Mouse (Mus musculus): ENCODE data around the gene Rabgef1. TPM values are rescaled to one million over a fixed set of nuclear protein-coding genes. Genes with fewer than 3 reads are reported as not detected.

Rabgef1 gene
- polyA plus RNA-seq, 1 experiment from 2014 or later = 25.5 TPM

DNA sequence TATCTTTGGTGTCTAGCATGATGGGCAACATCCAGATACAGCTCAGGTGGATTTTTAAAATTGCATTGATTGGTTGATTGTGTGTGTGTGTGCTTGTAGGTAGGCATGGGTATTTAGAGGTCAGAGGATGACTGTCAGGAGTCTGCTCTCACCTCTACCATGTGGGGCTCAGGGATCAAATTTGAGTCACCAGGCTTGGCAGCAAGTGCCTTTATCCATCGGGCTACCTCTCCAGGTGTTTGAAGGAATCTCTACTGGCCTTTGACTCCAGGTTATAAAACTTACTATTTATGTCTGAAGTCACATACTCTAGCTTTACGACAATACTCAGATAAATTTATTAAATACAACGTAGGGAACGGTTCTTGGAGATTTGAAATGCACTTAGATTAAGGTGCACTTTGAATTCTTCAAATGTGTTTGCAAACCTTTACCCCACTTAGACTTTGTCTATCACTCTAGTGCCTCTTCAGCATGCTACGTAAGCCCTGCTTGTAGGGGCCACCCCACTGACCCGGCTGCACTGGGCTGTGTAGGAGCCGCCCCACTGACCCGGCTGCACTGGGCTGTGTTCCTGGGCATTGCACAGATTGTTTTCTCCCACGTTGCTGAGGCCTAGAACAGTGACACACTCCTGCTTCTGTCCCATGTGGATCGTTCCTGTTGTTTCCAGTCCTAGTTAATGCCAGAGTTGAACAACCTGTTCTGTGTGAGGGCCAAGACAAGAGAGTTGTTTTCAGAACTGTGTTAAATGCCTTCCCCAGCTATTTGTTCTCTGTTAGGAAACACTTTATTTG lies 28.8 kb downstream of the Rabgef1 start:
- H3K27me3 ChIP-seq (ENCODE audit: insufficient read depth, poor library complexity, severe bottlenecking) = no peaks in the 10 kb centered on the region
- no peak for DNase-seq (ENCODE audit: low spot score)
- WGBS = 85% methylated on average over 10 of the region's 10 CpGs
- no peaks in the 10 kb centered on the region for H3K9me3 ChIP-seq
- no peak overlapping the region for H3K4me3 ChIP-seq
- peaks cover 21% of the 10 kb centered on the region for H3K4me1 ChIP-seq
- H3K27ac ChIP-seq = no peak overlapping the region
- H3K36me3 ChIP-seq = peaks cover 50% of the 10 kb centered on the region

DNA sequence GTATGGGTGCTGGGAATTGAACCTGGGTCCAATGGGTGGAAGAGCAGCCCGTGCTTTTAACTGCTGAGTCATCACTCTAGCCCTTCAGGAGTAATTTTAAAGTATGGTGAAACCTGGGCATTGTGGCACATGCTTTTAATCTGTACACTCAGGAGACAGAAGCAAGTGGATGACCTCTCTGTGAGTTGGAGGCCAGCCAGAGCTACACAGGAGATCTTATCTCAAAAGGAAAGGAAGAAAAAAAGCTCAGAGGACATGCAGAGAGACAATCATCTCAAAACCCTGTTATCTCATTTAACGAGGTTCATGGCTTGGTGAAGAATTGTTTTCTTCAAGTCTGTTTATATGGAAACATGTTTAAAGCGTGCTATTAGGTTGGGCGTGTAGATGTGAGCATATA lies 32.4 kb downstream of the Rabgef1 start:
- Histone ChIP-seq H3K27ac (no peak overlapping the region), H3K4me3 (no peak overlapping the region), H3K9me3 (no peaks in the 10 kb centered on the region), H3K4me1 (no peaks in the 10 kb centered on the region), H3K27me3 (ENCODE audit: insufficient read depth, poor library complexity, severe bottlenecking) (no peaks in the 10 kb centered on the region), H3K36me3 (peaks cover 55% of the 10 kb centered on the region)
- DNase-seq (ENCODE audit: low spot score) = no peak
- 80% methylated on average over 4 of the region's 4 CpGs for WGBS

DNA sequence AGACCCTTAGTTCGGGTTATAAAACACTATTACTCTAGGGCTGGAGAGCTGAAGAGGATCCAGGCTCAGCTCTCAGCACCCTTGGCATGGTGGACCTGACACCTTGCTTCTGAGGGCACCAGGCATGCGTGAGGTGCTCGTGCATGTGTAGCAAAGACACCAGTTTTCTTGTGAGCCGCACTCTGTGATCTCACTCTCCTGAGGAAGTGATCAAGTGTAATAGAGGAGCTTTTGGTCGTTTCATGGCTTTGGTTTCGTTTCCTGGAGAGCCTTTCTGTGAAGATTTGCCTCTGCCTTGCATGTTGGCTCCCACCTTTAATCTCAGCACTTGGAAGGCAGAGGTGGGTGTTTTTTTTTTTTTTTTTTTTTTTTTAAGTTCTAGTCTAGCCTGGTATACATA lies 33.0 kb downstream of the Rabgef1 start:
- Histone ChIP-seq H3K4me1 (no peaks in the 10 kb centered on the region), H3K9me3 (no peaks in the 10 kb centered on the region), H3K4me3 (no peak overlapping the region), H3K27me3 (ENCODE audit: insufficient read depth, poor library complexity, severe bottlenecking) (no peaks in the 10 kb centered on the region), H3K36me3 (peaks cover 55% of the 10 kb centered on the region), H3K27ac (no peak overlapping the region)
- 86% methylated on average over 6 of the region's 6 CpGs for WGBS
- DNase-seq (ENCODE audit: low spot score) = no peak

DNA sequence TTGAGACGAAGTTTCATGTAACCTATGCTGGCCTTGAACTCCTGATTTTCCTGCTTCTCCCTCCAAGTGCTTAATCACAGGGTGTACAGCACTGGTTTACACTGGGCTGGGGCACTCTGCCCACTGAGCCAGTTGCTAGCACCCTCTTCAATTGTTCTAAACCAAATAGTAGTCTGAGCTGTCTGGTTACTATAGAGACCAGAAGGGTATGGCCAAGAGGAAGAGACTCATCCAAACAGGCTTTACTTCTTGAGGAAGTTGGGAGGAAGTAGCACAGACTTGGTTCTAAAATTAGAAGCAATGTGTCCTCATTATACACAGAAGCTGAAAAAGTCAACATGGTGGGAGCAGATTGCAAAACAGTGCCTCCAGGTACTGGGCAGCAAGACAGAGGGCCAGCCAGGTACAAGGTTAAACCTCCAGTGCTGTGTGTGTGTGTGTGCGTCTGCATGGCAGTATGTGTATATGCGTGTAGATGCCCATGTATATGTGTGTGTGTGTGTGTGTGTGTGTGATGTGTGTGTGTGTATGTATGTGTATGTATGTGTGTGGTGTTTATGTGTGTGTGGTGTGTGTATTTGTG lies 33.9 kb downstream of the Rabgef1 start:
- peaks cover 63% of the 10 kb centered on the region for H3K36me3 ChIP-seq
- no peak for DNase-seq (ENCODE audit: low spot score)
- H3K27me3 ChIP-seq (ENCODE audit: insufficient read depth, poor library complexity, severe bottlenecking) = no peaks in the 10 kb centered on the region
- no peak overlapping the region for H3K27ac ChIP-seq
- no peaks in the 10 kb centered on the region for H3K4me1 ChIP-seq
- 92% methylated on average over 3 of the region's 3 CpGs for WGBS
- no peak overlapping the region for H3K4me3 ChIP-seq
- H3K9me3 ChIP-seq = no peaks in the 10 kb centered on the region

DNA sequence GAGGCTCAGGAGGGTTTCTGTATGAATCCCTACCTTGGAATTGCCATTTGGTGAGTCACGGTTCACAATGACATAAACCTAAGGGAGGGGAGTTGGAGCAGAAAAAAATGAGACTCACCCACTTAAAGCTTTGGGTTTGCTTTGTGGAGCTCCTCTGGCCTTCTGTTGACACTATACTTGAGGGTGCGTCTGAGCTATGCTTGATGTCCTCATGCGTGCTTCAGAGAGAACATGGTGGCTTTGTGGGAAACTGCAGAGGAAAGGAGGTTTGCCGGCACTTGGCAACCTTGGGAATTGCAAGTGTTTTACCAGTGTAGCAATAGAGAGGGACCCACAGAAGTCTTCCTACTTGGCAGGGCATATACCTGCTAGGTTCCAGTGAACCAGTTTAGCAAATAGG lies 35.7 kb downstream of the Rabgef1 start:
- Histone ChIP-seq H3K36me3 (peaks cover 69% of the 10 kb centered on the region), H3K27ac (no peak overlapping the region), H3K27me3 (ENCODE audit: insufficient read depth, poor library complexity, severe bottlenecking) (no peaks in the 10 kb centered on the region), H3K4me3 (no peak overlapping the region), H3K4me1 (no peaks in the 10 kb centered on the region), H3K9me3 (no peaks in the 10 kb centered on the region)
- no peak for DNase-seq (ENCODE audit: low spot score)
- WGBS = 93% methylated on average over 4 of the region's 4 CpGs

DNA sequence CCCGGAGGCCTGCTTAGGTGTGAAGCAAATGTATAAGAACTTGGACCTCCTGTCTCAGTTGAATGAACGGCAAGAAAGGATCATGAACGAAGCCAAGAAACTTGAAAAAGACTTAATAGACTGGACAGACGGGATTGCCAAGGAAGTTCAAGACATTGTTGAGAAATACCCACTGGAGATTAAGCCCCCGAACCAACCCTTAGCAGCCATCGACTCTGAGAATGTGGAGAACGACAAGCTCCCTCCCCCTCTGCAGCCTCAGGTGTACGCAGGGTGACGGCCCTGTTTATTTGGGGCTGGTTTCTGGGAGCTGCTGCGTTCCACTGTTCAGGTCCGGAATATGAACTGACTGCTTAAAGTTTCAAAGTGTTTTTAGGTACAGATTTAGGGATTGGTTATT lies 41.4 kb downstream of the Rabgef1 start:
- Histone ChIP-seq H3K36me3 (peaks cover 68% of the 10 kb centered on the region), H3K4me1 (no peaks in the 10 kb centered on the region), H3K27ac (no peak overlapping the region), H3K4me3 (no peak overlapping the region), H3K9me3 (no peaks in the 10 kb centered on the region), H3K27me3 (ENCODE audit: insufficient read depth, poor library complexity, severe bottlenecking) (no peaks in the 10 kb centered on the region)
- no peak for DNase-seq (ENCODE audit: low spot score)
- WGBS = 92% methylated on average over 11 of the region's 11 CpGs

DNA sequence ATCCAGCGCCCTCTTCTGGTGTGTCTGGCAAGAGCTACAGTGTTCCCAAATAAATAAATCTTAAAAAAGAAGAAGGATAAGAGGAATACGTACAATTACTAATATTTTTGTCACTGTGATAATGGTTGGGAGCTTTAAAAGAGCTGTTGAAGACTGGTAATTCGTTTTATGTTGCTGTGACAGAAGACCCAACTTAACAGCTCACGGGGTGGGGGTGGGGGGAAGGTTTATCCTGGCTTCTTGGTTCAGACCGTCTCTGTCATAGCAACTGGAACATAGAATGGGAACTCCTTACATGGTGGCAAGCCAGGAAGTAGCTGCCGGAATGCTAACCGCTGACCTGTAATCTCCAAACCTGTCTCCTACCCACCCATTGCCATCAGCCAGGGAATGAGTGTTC lies 45.2 kb downstream of the Rabgef1 start, which contains the start of gene Tmem248:
Gene Tmem248, plus strand, starts transcription at position 301 of the 400 bp plus-strand sequence.
- Histone ChIP-seq H3K4me3 (no peak within 1 kb of the TSS), H3K27me3 (ENCODE audit: insufficient read depth, poor library complexity, severe bottlenecking) (no peaks in the 10 kb centered on the region), H3K36me3 (peaks cover 31% of the 10 kb centered on the region), H3K4me1 (peaks cover 3% of the 10 kb centered on the region; the same call in 1 of the 2 replicates), H3K27ac (no peak within 1 kb of the TSS), H3K9me3 (no peaks in the 10 kb centered on the region)
- no peak for DNase-seq (ENCODE audit: low spot score)
- 75% methylated on average over 7 of the region's 7 CpGs for WGBS

DNA sequence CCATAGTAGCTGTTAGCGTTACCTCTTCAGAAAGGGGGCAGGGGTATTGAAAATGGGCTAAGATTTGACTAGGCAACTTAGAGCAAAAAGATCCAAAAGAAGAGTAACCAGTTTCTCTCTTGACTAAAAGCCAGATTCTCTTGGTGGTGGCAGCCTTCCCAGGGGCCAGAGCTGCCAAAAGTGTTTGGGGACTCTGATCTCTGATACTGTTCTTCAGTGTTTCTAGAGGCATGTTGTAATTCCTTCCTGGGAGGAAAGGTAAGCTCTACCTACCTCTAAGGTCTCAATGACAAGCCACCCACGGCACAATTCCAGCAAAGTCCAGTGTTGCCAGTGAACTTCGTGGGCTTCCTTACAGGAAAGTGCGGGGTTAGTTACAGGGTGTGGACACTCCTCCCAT lies 45.8 kb downstream of the Rabgef1 start:
- H3K27ac ChIP-seq = no peak overlapping the region
- no peak for DNase-seq (ENCODE audit: low spot score)
- no peaks in the 10 kb centered on the region for H3K27me3 ChIP-seq (ENCODE audit: insufficient read depth, poor library complexity, severe bottlenecking)
- H3K4me3 ChIP-seq = no peak overlapping the region
- no peaks in the 10 kb centered on the region for H3K9me3 ChIP-seq
- H3K4me1 ChIP-seq = peaks cover 3% of the 10 kb centered on the region; the same call in 1 of the 2 replicates
- WGBS = 81% methylated on average over 4 of the region's 4 CpGs
- H3K36me3 ChIP-seq = peaks cover 27% of the 10 kb centered on the region

DNA sequence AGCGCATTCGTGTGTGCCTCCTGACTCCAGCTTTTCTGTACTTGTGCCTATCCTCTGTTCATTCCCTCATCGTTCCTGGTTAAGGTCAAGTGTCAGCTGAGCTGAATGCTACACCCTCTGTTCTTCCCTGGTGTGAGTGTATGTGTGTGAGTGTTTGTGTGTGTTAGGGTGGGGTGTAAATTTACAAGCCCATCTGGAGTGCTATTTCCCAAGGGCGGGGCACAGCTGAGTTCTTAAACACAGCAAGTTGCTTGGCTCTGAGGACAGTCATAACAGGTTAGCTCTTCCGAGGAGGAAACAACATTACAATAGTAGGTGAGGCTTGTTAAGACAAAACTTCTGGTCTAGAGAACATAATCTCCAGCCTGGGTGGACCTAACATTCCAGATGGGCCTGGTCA lies 46.7 kb downstream of the Rabgef1 start:
- WGBS = 84% methylated on average over 5 of the region's 5 CpGs
- peaks cover 6% of the 10 kb centered on the region for H3K4me1 ChIP-seq

DNA sequence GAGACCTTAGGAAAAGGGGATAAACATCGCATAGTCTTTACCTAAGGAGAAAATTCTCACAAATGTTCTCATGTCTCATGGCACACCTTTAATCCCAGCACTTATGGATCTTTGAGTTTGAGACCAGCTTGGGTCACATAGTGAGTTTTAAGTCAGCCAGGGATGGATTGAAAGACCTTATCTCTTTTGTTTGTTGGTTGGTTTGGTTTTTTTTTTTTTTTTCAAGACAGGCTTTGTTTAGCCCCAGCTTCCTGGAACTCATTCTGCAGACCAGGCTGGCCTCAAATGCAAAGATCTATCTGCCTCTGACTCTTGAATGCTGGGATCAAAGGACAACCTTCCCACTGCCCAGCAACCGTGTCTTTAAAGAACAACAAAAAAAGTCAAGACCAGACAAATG lies 49.7 kb downstream of the Rabgef1 start:
- 60% methylated on average over 2 of the region's 2 CpGs for WGBS
- no peaks in the 10 kb centered on the region for H3K27me3 ChIP-seq (ENCODE audit: insufficient read depth, poor library complexity, severe bottlenecking)
- no peaks in the 10 kb centered on the region for H3K9me3 ChIP-seq
- DNase-seq (ENCODE audit: low spot score) = no peak
- peaks cover 16% of the 10 kb centered on the region for H3K4me1 ChIP-seq
- peak overlapping the region; percentile 99 for H3K4me3 ChIP-seq
- H3K36me3 ChIP-seq = peaks cover 4% of the 10 kb centered on the region; the same call in 1 of the 2 replicates
- peak overlapping the region; percentile 99 for H3K27ac ChIP-seq

More for the DNA sequence above, 46.7 kb downstream of the Rabgef1 start:
- no peaks in the 10 kb centered on the region for H3K27me3 ChIP-seq (ENCODE audit: insufficient read depth, poor library complexity, severe bottlenecking)
- H3K4me3 ChIP-seq = no peak overlapping the region
- no peak overlapping the region for H3K27ac ChIP-seq
- DNase-seq (ENCODE audit: low spot score) = no peak
- no peaks in the 10 kb centered on the region for H3K9me3 ChIP-seq
- H3K36me3 ChIP-seq = peaks cover 17% of the 10 kb centered on the region

DNA sequence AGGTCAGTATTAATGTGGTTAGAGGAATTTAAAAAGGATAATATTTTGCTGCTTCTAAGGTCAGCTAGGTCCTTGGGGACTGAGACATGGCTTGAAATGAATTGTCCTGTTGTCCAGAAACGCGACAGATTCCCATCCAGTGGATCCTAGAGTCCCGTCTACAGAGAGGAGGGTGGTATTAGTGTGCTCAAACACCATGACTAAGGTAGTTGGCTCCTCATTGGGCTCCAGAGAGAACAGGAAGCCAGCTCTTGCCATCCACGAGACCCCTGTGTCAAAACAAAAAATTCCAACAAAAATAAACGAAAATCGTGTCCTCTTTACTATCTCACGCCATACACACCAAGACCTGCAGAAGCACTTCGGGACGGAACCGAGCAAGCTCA lies 50.2 kb downstream of the Rabgef1 start:
- WGBS = under 1% methylated on average over 10 of the region's 10 CpGs
- Histone ChIP-seq H3K36me3 (peaks cover 4% of the 10 kb centered on the region; the same call in 1 of the 2 replicates), H3K9me3 (no peaks in the 10 kb centered on the region), H3K27me3 (ENCODE audit: insufficient read depth, poor library complexity, severe bottlenecking) (no peaks in the 10 kb centered on the region), H3K4me1 (peaks cover 20% of the 10 kb centered on the region), H3K4me3 (peak overlapping the region; percentile 99), H3K27ac (peak overlapping the region; percentile 99)
- DNase-seq (ENCODE audit: low spot score) = no peak

DNA sequence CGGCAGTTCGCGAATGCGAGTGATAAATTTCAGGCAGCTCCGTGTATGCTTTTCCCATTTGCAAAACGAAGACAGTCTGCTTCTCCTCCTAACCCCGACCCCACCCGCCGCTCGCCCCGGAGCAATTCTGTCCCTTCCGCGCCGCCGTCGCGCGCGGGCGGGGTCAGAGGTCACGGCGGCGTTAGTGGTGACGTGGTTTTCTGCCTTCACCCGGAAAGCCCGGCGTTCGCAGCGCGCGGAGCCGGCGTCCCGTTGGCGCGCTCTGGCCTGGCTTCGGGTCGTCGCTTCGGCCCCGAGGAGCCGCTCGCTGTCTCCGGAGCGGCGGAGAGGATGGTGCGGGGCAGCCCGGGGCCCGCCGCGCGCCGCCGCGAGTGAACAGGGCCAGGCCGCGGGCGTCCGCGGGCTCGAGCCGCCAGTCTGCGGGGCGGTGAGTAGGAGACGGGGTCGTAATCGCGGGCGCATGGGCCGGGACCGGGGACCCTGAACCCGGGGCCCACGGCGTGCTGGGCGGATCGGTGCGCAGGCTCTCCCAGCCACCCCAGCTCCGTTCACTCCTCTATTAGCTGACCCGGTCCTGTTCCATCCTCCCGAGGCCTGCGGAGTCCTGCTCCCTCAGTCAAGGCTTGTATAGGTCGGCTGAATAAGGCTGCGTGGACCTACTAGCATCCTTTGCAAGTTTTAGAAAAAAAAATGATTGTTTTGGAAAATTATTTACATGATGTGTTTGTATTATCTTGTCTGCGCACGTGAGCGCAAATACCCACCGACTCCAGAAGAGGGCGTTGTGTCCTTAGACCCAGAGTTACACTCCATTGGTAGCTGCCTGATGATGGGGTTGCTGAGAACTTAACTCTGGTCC lies 50.8 kb downstream of the Rabgef1 start:
- no peaks in the 10 kb centered on the region for H3K27me3 ChIP-seq (ENCODE audit: insufficient read depth, poor library complexity, severe bottlenecking)
- WGBS = under 1% methylated on average over 88 of the region's 88 CpGs
- no peaks in the 10 kb centered on the region for H3K9me3 ChIP-seq

DNA sequence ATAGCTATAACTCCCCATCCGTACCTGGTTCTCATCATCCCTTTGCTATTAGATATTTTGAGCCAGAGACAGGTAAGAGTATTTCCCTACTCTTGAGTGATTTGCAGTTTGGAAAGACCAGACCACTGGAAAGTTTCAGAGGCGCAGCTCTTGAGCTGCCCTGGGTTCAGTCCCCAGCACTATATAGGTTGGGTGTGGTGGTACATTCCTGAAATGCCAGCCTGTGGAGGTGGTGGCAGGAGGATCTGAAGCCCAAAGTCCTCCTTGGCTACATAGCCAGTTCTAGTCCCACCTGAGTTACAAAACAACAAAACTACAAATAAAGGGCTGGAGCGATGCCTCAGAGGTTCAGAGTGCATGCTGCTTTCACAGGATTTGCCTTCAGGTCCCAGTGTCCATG lies 55.2 kb downstream of the Rabgef1 start:
- no peak overlapping the region for H3K4me3 ChIP-seq
- no peaks in the 10 kb centered on the region for H3K27me3 ChIP-seq (ENCODE audit: insufficient read depth, poor library complexity, severe bottlenecking)
- H3K27ac ChIP-seq = no peak overlapping the region
- no peaks in the 10 kb centered on the region for H3K9me3 ChIP-seq
- WGBS = 88% methylated on average over 3 of the region's 3 CpGs
- no peak for DNase-seq (ENCODE audit: low spot score)
- peaks cover 20% of the 10 kb centered on the region for H3K4me1 ChIP-seq
- H3K36me3 ChIP-seq = peaks cover 32% of the 10 kb centered on the region

More for the DNA sequence above, 50.8 kb downstream of the Rabgef1 start:
- H3K36me3 ChIP-seq = peaks cover 4% of the 10 kb centered on the region; the same call in 1 of the 2 replicates
- peak overlapping the region; percentile 99 for H3K4me3 ChIP-seq
- peaks cover 23% of the 10 kb centered on the region for H3K4me1 ChIP-seq
- H3K27ac ChIP-seq = peak overlapping the region; percentile 99
- peak; percentile 96 for DNase-seq (ENCODE audit: low spot score)
